Mouse (Mus musculus): ENCODE results near the gene Rergl.

Rergl gene

GRCm38 (mm10) chr6:139501876-139502275 lies at the start of gene Rergl:
TSS of gene Rergl (minus strand) at chr6:139501976.
- ATAC-seq (ENCODE audit: low TSS enrichment): no peak

DNA sequence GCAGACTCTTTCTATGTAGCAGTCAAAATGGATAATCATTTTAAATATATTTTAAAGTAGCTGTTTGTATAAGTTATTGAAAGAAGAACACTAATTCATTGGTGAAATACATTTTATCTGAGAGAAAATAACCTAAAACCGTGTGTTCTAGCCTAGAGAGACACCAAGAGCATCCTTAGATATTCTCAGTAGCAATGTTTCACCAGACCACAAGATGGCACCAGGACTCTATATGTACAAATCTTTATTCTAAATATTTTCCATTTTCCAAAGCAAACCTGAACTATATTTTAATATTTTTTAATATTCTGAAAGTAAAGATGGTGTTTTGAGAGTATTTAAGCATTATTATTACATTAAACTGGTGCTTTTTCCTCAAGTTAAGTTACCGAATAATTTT lies 36.7 kb upstream of the Rergl start:
- ATAC-seq (ENCODE audit: low TSS enrichment): peak; percentile 74; the same call in 1 of the 2 replicates

GRCm38 (mm10) chr6:139525406-139525805 lies 23.6 kb upstream of the Rergl start:
- no peak for ATAC-seq (ENCODE audit: low TSS enrichment)

DNA sequence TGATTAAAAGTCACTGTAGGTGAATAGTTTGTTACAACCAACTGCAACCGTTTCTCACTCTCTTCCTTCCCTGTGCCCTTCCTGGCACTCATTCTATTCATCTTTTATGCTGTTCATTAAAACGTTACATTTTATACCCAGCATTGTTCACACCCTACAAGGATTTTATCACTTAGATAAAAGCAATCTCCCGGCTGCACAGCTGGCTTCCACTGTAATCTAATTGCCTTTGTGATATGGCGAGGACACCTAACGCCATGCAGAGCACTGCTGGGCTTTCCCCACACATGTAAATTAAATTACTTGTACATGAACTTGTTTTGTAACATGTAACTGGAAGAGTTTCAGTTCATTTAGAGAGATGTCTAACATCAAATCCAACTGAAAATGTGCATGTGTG lies 22.5 kb upstream of the Rergl start:
- ATAC-seq (ENCODE audit: low TSS enrichment): no peak

DNA sequence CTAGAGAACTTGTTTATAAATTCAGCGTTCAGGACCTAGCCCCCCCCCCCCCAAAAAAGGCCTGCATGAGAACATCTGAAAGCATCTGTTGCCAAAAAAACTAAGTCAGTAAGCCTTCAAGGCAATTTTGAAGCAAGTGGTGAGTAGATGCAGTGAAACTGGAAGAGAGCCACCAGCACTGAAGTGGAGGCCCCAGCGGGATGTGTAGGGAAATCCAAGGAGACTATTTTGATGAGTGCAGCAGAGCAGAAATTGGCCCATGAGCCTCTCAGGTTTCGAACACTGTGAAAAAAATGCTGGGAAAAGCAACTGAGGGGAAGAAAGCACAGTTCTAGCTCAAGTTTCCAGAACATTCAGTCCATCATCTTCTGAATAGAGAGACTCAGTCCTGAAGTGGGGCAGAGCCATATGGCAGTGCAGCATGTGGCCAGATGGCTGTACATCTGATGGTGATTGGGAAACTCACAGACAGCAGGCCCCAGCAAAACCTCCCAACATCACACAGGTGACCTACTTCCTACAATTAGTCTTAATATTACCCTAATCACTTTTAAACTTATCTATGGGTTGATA lies 13.2 kb upstream of the Rergl start:
- no peak for ATAC-seq (ENCODE audit: low TSS enrichment)

GRCm38 (mm10) chr6:139479730-139480129 lies 22.0 kb downstream of the Rergl start:
- peak; percentile 59 for ATAC-seq (ENCODE audit: low TSS enrichment)

GRCm38 (mm10) chr6:139464980-139465379 lies 36.8 kb downstream of the Rergl start:
- ATAC-seq (ENCODE audit: low TSS enrichment): no peak

- ATAC-seq (ENCODE audit: low TSS enrichment): no peak
These were observed 37.5 kb downstream of the Rergl start for GRCm38 (mm10) chr6:139464292-139464691.

- 0 out of 2 replicates have a peak, but pooled peaks have one; percentile 64 for ATAC-seq (ENCODE audit: low TSS enrichment)
These were observed 40.7 kb downstream of the Rergl start for GRCm38 (mm10) chr6:139461094-139461493.

- no peak for ATAC-seq (ENCODE audit: low TSS enrichment)
These were observed 41.3 kb downstream of the Rergl start for GRCm38 (mm10) chr6:139460470-139460869.

GRCm38 (mm10) chr6:139443999-139444398 lies 57.8 kb downstream of the Rergl start:
- no peak for ATAC-seq (ENCODE audit: low TSS enrichment)
